Mouse (Mus musculus): ENCODE measurements around the gene Hoxb8. TPM values are rescaled to one million over a fixed set of nuclear protein-coding genes. Genes with fewer than 3 reads are reported as not detected.

Hoxb8 gene
- polyA plus RNA-seq, 1 experiment from 2014 or later = 0.06 TPM

DNA sequence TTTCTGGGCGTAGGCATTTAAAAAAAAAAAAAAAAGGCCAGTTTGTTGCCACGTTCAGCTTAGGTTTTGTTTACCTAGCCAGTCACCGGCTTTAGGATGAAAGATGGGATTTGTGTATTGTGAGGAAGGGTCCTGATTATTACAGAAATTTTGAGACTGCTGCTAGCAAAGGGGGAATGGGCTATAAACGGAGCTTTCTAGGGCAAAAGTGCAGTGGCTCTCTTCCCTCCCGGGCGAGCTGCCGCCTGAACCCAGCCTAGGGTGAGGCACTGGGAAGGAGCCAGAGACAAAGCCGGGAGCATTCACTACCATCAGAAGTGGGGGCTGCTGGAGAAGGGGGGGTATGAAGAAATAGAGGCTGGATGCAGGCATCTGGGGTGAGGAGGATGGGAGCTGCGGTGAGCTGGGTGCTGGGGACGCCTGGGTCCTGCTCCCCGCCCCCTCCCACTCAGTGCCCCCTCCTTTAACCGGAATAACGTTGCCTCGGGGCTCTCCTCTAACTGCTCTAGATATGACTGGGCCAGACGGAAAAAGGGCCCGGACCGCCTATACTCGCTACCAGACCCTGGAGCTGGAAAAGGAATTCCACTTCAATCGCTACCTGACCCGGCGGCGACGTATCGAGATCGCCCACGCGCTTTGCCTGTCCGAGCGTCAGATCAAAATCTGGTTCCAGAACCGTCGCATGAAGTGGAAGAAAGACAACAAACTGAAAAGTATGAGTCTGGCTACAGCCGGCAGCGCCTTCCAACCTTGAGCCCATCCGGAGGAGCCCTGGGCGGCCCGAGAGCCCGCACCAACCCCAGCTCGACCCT, 22.9 kb downstream of the Hoxb8 start:
- H3K27me3 ChIP-seq (ENCODE audit: control insufficient read depth, insufficient read depth, low read length) = peaks cover 100% of the 10 kb centered on the region
- WGBS (ENCODE audit: insufficient replicate concordance) = under 1% methylated on average over 38 of the region's 38 CpGs
- no peak overlapping the region for H3K27ac ChIP-seq (ENCODE audit: low read depth, low read length)
- no peaks in the 10 kb centered on the region for H3K9me3 ChIP-seq (replicated peaks; ENCODE audit: control insufficient read depth, low read length)
- H3K4me3 ChIP-seq (ENCODE audit: low read depth, low read length) = peak overlapping the region; percentile 11
- no peak for ATAC-seq (replicated peaks; ENCODE audit: insufficient number of reproducible peaks, low FRiP score, low TSS enrichment)
- no peaks in the 10 kb centered on the region for H3K36me3 ChIP-seq (ENCODE audit: control insufficient read depth, insufficient read depth, low read length)
- H3K4me1 ChIP-seq (ENCODE audit: control insufficient read depth, insufficient read depth, low read length) = peaks cover 6% of the 10 kb centered on the region; the same call in 1 of the 2 replicates
- H3K4me2 ChIP-seq = peak overlapping the region; percentile 52
- peak overlapping the region; percentile 16; the same call in 1 of the 2 replicates for H3K9ac ChIP-seq (ENCODE audit: low read depth, low read length)

DNA sequence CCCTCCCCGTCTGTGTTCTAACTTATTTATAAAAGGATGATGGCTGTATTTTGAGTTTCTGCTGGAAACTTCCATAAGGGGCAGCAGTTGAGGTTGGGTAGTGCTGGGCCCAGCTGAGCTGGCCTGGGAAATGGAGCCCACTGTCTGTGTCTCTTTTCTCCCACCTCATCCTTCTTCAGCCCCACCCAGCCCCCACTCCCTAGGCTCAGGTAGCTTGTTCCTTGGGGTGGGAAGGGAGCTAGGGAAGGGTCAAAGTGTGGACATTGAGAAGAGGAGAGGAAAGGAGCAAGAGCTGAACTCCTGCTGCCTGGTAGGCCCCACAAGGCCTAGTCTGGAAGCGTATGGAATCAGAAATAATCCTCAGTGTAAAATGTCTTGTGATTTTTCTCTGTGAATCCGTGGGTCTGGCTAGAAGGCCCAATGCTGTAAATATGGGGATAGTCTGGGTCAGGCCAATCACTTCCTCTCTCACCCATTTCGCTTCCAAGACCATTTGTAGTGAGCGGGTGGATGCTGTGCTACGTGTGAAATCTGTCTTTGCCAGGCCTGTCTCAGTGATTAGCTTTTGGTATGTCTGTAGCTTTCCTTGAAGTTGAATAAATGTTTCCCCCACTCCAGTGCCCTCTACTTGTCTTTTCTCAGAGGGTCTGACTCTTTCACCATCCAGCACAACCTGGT, 23.9 kb downstream of the Hoxb8 start:
- ATAC-seq (replicated peaks; ENCODE audit: insufficient number of reproducible peaks, low FRiP score, low TSS enrichment) = no peak
- H3K27ac ChIP-seq (ENCODE audit: low read depth, low read length) = no peak overlapping the region
- peaks cover 100% of the 10 kb centered on the region for H3K27me3 ChIP-seq (ENCODE audit: control insufficient read depth, insufficient read depth, low read length)
- no peaks in the 10 kb centered on the region for H3K9me3 ChIP-seq (replicated peaks; ENCODE audit: control insufficient read depth, low read length)
- peaks cover 2% of the 10 kb centered on the region; the same call in 1 of the 2 replicates for H3K4me1 ChIP-seq (ENCODE audit: control insufficient read depth, insufficient read depth, low read length)
- H3K4me2 ChIP-seq = no peak overlapping the region
- 48% methylated on average over 6 of the region's 6 CpGs for WGBS (ENCODE audit: insufficient replicate concordance)
- H3K9ac ChIP-seq (ENCODE audit: low read depth, low read length) = no peak overlapping the region
- no peak overlapping the region for H3K4me3 ChIP-seq (ENCODE audit: low read depth, low read length)
- H3K36me3 ChIP-seq (ENCODE audit: control insufficient read depth, insufficient read depth, low read length) = no peaks in the 10 kb centered on the region

DNA sequence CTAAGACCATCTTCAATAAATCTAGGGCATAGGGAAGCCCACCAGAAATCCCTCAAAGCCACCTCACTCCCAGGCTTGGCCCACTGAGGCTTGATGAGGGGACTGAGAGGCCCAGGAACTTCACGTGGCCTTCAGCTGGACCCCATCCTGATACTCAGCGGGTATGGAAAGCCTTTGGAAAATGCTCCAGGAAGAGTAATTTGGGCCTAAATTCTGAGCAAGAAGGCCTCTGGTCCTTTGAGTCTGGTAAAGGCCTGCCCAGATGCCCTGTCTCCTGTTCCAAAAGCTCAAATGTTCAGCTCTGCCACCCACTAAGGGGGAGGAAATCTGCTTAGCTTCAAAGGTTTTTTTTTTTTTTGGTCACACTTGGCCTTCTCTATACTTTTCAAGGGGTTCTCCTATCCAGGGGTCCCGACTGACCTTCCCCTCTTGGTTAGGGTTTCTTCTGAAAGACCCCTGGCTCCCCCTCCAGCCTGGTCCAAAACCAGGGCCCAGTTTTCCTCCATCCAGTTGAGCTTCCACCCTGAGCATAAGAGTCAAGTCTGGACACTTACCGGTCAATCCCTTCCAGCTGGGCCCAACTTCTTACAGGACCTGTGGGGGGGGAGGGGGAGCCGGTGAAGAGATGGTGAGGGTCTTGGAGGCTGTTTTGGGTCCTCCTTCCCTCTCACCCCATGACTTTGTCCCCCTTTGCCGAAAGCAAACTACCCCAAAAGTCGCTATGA, 24.6 kb downstream of the Hoxb8 start:
- Histone ChIP-seq H3K9ac (ENCODE audit: low read depth, low read length) (no peak overlapping the region), H3K9me3 (replicated peaks; ENCODE audit: control insufficient read depth, low read length) (no peaks in the 10 kb centered on the region), H3K4me1 (ENCODE audit: control insufficient read depth, insufficient read depth, low read length) (no peaks in the 10 kb centered on the region), H3K36me3 (ENCODE audit: control insufficient read depth, insufficient read depth, low read length) (no peaks in the 10 kb centered on the region), H3K27me3 (ENCODE audit: control insufficient read depth, insufficient read depth, low read length) (peaks cover 100% of the 10 kb centered on the region), H3K27ac (ENCODE audit: low read depth, low read length) (no peak overlapping the region), H3K4me2 (no peak overlapping the region), H3K4me3 (ENCODE audit: low read depth, low read length) (no peak overlapping the region)
- 16% methylated on average over 7 of the region's 7 CpGs for WGBS (ENCODE audit: insufficient replicate concordance)
- no peak for ATAC-seq (replicated peaks; ENCODE audit: insufficient number of reproducible peaks, low FRiP score, low TSS enrichment)

DNA sequence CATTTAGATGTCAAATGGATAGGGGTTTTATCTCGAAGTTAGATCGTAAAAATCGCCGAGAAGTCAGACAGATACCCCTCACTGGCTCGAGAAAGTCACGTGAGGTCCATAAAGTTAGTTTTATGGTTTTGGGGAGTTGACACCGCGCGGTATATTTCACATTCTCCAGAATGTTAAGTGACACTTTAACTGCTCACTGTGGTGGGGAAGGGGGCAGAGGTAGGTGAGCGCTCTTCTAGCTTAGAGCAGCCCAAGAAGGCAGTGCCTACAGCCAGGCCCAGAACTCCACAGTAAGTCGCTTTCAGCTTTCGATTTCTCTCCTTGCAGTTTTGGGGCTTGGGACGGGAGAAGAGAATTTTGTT, 25.2 kb downstream of the Hoxb8 start:
- H3K27me3 ChIP-seq (ENCODE audit: control insufficient read depth, insufficient read depth, low read length) = peaks cover 100% of the 10 kb centered on the region
- ATAC-seq (replicated peaks; ENCODE audit: insufficient number of reproducible peaks, low FRiP score, low TSS enrichment) = no peak
- no peaks in the 10 kb centered on the region for H3K4me1 ChIP-seq (ENCODE audit: control insufficient read depth, insufficient read depth, low read length)
- no peak overlapping the region for H3K9ac ChIP-seq (ENCODE audit: low read depth, low read length)
- H3K9me3 ChIP-seq (replicated peaks; ENCODE audit: control insufficient read depth, low read length) = no peaks in the 10 kb centered on the region
- no peak overlapping the region for H3K4me2 ChIP-seq
- H3K36me3 ChIP-seq (ENCODE audit: control insufficient read depth, insufficient read depth, low read length) = no peaks in the 10 kb centered on the region
- WGBS (ENCODE audit: insufficient replicate concordance) = 13% methylated on average over 13 of the region's 13 CpGs
- H3K4me3 ChIP-seq (ENCODE audit: low read depth, low read length) = no peak overlapping the region
- no peak overlapping the region for H3K27ac ChIP-seq (ENCODE audit: low read depth, low read length)

DNA sequence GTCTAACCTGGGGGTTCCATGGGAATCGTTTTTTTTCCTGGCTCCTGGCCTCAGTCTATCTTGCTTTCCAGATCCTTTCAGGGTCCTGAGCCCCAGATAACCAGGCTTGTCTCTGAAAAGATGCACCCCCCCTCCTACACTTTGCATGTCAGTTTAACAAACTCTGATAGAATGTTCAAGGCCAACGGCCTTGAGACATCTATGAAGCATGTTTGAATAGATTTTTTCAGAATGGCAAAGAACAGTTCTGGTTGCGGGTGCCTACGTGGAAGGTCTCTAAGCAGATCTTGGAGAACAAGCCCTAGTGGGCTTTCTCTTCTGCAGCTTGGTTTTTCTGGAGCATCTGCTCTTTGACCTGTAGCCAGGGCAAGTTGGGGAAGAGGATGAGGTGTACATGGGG, 27.1 kb downstream of the Hoxb8 start:
- ATAC-seq (replicated peaks; ENCODE audit: insufficient number of reproducible peaks, low FRiP score, low TSS enrichment) = no peak
- no peaks in the 10 kb centered on the region for H3K36me3 ChIP-seq (ENCODE audit: control insufficient read depth, insufficient read depth, low read length)
- H3K4me1 ChIP-seq (ENCODE audit: control insufficient read depth, insufficient read depth, low read length) = no peaks in the 10 kb centered on the region
- 20% methylated on average over 4 of the region's 4 CpGs for WGBS (ENCODE audit: insufficient replicate concordance)
- no peak overlapping the region for H3K4me2 ChIP-seq
- no peak overlapping the region for H3K9ac ChIP-seq (ENCODE audit: low read depth, low read length)
- no peaks in the 10 kb centered on the region for H3K9me3 ChIP-seq (replicated peaks; ENCODE audit: control insufficient read depth, low read length)
- peaks cover 100% of the 10 kb centered on the region for H3K27me3 ChIP-seq (ENCODE audit: control insufficient read depth, insufficient read depth, low read length)
- H3K4me3 ChIP-seq (ENCODE audit: low read depth, low read length) = no peak overlapping the region
- no peak overlapping the region for H3K27ac ChIP-seq (ENCODE audit: low read depth, low read length)

DNA sequence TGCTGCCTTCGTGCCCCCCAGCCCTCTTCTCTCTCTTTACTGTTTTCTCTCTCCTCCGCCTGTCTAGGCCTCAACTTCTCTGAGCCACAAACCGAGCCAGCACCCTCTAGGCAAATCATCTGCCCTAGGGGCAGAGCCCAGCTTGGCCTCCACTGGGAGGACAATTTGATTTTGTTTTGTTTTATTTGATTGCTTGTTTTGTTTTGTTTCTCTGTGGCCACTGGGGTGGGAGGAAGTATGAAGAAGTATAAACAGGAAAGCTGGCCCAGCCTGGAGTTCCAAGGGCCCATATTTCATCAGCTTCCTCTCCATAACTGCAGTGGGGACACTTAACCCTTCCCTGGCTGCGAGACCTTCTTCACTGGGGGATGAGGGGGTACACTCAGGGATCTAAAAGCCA, 27.6 kb downstream of the Hoxb8 start:
- 18% methylated on average over 4 of the region's 4 CpGs for WGBS (ENCODE audit: insufficient replicate concordance)
- H3K27me3 ChIP-seq (ENCODE audit: control insufficient read depth, insufficient read depth, low read length) = peaks cover 100% of the 10 kb centered on the region
- no peak overlapping the region for H3K4me2 ChIP-seq
- no peak for ATAC-seq (replicated peaks; ENCODE audit: insufficient number of reproducible peaks, low FRiP score, low TSS enrichment)
- H3K9me3 ChIP-seq (replicated peaks; ENCODE audit: control insufficient read depth, low read length) = no peaks in the 10 kb centered on the region
- no peak overlapping the region for H3K4me3 ChIP-seq (ENCODE audit: low read depth, low read length)
- H3K4me1 ChIP-seq (ENCODE audit: control insufficient read depth, insufficient read depth, low read length) = no peaks in the 10 kb centered on the region
- no peaks in the 10 kb centered on the region for H3K36me3 ChIP-seq (ENCODE audit: control insufficient read depth, insufficient read depth, low read length)
- H3K27ac ChIP-seq (ENCODE audit: low read depth, low read length) = no peak overlapping the region
- no peak overlapping the region for H3K9ac ChIP-seq (ENCODE audit: low read depth, low read length)

DNA sequence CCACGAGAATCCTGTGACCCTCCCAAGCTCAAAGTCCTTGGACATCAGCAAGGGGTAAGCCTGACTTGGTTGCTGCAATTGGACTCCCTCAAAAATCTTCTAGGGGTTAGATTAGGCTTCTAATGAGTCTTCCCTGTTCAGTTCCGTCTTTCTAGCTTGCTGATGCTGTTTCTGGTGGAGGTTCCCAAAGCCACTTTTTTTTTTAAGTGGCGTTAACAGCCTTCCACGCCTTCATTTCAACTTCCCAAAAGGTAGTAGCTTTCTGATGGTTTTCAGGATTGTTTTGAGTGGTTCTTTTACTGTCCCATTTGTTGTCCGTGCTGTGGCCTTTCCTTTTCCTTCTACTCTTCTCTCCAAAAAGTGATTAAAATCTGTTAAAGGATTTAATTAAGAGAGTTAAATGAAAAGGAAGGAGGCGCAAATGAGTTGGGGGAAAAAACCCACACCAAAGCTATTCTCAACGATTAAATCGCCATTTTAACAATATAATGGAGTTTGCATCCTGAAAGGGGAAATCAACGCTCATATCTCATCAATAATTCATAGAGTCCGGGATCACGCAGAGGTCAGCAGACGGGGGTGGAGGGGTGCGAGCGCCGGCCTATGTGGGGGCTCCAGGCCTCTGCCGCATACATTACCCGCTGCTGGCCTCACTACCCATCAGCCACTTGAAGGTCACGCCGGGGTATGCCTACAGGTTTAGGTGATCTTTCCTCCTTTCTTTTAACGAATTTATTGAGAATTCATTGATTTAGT, 28.7 kb downstream of the Hoxb8 start:
- Histone ChIP-seq H3K27ac (ENCODE audit: low read depth, low read length) (no peak overlapping the region), H3K27me3 (ENCODE audit: control insufficient read depth, insufficient read depth, low read length) (peaks cover 100% of the 10 kb centered on the region), H3K4me1 (ENCODE audit: control insufficient read depth, insufficient read depth, low read length) (no peaks in the 10 kb centered on the region), H3K9me3 (replicated peaks; ENCODE audit: control insufficient read depth, low read length) (no peaks in the 10 kb centered on the region), H3K9ac (ENCODE audit: low read depth, low read length) (no peak overlapping the region), H3K4me3 (ENCODE audit: low read depth, low read length) (no peak overlapping the region), H3K4me2 (no peak overlapping the region; the same call in 1 of the 2 replicates), H3K36me3 (ENCODE audit: control insufficient read depth, insufficient read depth, low read length) (no peaks in the 10 kb centered on the region)
- WGBS (ENCODE audit: insufficient replicate concordance) = 10% methylated on average over 20 of the region's 20 CpGs
- no peak for ATAC-seq (replicated peaks; ENCODE audit: insufficient number of reproducible peaks, low FRiP score, low TSS enrichment)

DNA sequence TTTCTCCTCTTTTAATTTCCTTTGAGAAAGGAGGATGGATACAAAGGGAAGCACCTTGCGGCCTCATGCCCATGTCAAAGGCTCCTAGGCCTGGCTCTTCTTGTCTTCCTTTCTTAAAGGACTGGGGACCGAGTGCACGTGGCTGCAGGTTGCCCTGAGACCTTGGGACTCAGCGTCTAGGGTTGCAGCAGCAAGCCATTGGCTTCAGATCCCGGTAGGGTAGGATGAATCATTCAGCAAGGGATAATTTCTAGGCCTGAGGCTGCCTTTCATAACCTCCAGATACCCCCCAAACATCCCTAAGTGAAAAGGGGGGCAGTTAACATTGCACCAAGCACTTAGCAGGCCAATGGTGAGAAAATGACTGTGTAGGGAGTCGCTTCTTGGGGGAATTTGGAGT, 29.4 kb downstream of the Hoxb8 start:
- H3K4me1 ChIP-seq (ENCODE audit: control insufficient read depth, insufficient read depth, low read length) = no peaks in the 10 kb centered on the region
- H3K4me3 ChIP-seq (ENCODE audit: low read depth, low read length) = peak overlapping the region; percentile 33
- WGBS (ENCODE audit: insufficient replicate concordance) = 10% methylated on average over 6 of the region's 6 CpGs
- peaks cover 100% of the 10 kb centered on the region for H3K27me3 ChIP-seq (ENCODE audit: control insufficient read depth, insufficient read depth, low read length)
- peak overlapping the region; percentile 58 for H3K4me2 ChIP-seq
- H3K27ac ChIP-seq (ENCODE audit: low read depth, low read length) = no peak overlapping the region
- no peak for ATAC-seq (replicated peaks; ENCODE audit: insufficient number of reproducible peaks, low FRiP score, low TSS enrichment)
- no peaks in the 10 kb centered on the region for H3K36me3 ChIP-seq (ENCODE audit: control insufficient read depth, insufficient read depth, low read length)
- H3K9ac ChIP-seq (ENCODE audit: low read depth, low read length) = no peak overlapping the region; the same call in 1 of the 2 replicates
- no peaks in the 10 kb centered on the region for H3K9me3 ChIP-seq (replicated peaks; ENCODE audit: control insufficient read depth, low read length)
